Mouse (Mus musculus) adrenal gland, adult (tissue): Measurements from ENCODE around the gene B3gnt3.
A peak's percentile ranks its signal among the peaks of the same experiment; 100 is the strongest.
"Not testable (repeated sequence)": the region's sequence is repeated elsewhere in the genome, so short reads cannot be mapped to it uniquely, and the experiment has no call there.

Source experiments
- DNase-seq, 2 experiments: peaks; one replicate each; pipeline ENCODE4 v3.0.0; 2022 to 2023; ENCODE audit warnings: low spot score in 1 of 2; ENCODE audit not compliant: inconsistent age in 2 of 2

The B3gnt3 gene

DNA sequence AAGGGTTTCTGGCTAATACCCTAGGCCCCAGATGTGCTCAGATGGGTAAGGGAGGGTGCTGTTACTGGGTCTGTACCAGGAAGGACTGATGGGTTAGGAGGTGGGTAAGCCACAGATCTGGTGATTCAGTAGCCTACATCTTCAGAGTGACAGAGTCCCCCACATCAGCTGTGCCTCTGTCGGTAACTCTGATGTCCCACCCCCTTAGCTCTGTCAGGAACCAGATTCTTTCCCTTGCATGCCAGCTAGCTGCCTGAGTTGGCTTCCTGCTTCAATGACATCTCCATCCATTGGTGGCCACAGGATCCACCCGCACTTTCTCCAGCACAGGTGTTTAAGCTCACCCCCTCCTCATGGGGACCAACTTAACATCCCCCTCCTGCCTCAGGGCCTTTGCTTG lies 10.0 kb upstream of the B3gnt3 start:
- DNase-seq: no peak

DNA sequence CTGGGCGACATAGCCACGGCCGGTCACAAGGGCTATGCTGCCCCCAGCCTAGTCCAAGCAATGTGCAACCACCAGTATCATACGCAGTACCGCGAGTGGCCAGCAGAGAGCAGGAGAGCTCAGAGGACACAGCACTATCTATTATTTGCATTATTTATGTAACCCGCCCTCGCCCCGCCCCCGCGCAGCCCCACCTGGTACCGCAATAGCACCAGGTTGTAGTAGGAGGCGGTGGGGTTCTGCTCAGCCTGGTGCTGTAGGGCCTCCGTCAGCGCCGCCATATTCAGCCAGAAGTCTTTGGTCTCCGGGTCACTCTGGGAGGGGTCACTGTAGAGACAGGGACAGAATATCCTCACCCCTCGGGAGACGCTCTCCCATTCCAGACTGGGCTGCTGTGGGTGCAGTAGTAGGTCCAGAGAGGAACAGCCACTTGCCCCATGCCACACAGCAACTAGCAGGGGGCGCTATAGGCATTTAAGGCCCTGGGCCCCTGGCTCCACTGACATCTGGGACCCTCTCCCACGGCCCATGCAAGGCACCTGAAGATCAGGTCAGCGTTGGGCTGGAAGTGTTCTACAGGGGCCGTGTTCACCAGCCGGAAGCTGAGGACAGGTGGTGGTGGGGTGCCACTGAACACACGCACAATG lies 8.3 kb upstream of the B3gnt3 start:
- DNase-seq: peak; percentile 75 to 90

DNA sequence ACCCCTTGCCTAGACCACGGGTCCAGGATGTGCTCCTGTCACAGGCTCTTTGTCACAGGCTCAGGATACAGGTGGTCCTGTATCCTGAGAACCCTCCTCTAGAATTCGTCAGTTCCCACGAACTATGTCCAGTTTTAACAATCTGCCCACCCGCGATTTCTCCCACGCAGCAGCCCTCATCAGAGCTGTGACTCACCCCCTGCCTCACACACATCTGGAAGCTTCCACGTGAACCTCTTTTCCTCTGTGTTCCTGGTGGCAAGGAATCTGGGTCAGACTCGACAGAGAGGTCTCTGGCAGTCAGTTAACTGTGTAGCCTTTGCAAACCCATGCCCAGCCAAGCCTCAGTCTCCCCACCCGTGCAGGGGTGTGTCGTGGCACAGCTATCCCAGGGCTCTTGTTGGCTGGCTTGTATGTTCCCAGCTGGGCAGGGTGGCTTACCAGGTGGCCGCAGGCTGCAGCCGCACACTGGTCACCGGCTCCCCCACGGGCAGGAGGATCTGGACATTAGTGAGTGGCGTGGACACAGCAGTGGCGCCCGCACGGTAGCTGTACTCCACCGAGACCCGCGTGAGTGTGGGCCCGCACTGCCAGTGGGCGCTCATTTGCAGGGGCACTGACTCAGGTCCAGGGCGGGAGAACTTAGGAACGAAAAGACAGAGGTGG lies 7.7 kb upstream of the B3gnt3 start:
- DNase-seq: no peak

DNA sequence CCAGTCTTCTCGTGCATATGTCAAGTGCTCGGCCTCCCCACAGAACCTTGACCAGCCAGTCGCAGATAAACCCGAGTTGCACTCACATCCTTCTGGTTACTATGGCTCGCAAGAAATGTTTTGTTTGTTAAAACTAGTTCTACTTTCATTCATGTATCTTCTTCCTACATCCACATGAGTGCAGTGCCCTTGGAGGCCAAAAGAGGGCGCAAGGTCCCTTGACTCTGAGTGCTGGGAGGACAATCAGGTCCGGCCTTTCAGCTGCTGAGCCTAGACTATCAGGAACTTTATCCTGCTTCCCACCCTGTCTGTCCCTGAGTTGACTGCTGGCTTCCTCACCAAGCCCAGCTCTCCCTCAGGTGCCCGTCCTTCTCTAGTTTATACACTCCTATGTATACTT lies 6.3 kb upstream of the B3gnt3 start:
- peak; percentile 60 to 83 for DNase-seq

DNA sequence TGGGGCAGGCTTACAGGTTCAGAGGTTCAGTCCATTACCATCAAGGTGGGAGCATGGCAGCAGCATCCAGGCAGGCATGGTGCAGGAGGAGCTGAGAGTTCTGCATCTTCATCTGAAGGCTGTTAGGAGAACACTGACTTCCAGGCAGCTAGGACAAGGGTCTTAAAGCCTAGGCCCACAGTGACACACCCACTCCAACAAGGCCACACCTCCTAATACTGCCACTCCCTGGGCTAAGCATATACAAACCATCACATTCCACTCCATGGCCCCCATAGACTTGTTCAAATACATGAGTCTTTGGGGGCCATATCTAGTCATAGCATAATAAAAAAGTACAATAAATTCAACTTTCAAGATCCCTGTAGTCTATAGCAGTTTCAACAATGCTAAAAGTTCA lies 1.8 kb upstream of the B3gnt3 start:
- not testable (repeated sequence) for DNase-seq

DNA sequence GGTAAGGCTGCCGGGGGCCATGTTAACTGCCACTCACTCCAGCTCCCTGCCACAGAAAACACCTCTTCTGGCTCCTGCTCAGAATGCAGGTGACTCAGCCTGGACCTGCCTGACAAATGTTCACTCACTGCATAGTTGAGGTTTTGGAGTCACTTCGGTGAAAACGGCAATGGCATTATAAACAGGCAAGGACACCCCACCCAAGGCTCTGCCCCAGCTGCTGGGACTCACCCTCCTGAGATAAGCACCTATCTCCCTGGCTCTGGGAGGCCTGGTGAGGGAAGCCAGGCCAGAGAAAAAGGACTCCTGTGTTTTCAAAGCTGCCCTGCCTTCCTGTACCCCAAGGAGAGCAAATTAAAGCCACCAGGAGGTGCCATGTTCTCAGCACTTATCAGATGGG lies 1.3 kb upstream of the B3gnt3 start:
- no peak for DNase-seq

- no peak for DNase-seq
These were observed 471 bp upstream of the B3gnt3 start for GRCm38 (mm10) chr8:71702087-71702432.

GRCm38 (mm10) chr8:71700493-71701269 lies 908 bp downstream of the B3gnt3 start:
- DNase-seq: peak in 1 of 2 experiments; percentile 67

DNA sequence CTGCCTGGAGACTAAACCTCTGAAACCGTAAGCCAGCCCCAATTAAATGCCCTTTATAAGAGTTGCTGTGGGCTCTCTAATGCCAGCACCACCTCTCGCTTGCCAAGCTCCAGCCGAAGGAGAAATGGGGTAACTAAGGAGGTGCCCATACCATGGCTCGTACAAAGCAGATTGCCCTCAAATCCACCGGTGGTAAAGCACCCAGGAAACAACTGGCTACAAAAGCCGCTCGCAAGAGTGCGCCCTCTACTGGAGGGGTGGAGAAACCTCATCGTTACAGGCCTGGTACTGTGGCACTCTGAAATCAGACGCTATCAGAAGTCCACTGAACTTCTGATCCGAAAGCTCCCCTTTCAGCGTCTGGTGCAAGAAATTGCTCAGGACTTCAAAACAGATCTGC lies 6.1 kb downstream of the B3gnt3 start:
- not testable (repeated sequence) for DNase-seq

DNA sequence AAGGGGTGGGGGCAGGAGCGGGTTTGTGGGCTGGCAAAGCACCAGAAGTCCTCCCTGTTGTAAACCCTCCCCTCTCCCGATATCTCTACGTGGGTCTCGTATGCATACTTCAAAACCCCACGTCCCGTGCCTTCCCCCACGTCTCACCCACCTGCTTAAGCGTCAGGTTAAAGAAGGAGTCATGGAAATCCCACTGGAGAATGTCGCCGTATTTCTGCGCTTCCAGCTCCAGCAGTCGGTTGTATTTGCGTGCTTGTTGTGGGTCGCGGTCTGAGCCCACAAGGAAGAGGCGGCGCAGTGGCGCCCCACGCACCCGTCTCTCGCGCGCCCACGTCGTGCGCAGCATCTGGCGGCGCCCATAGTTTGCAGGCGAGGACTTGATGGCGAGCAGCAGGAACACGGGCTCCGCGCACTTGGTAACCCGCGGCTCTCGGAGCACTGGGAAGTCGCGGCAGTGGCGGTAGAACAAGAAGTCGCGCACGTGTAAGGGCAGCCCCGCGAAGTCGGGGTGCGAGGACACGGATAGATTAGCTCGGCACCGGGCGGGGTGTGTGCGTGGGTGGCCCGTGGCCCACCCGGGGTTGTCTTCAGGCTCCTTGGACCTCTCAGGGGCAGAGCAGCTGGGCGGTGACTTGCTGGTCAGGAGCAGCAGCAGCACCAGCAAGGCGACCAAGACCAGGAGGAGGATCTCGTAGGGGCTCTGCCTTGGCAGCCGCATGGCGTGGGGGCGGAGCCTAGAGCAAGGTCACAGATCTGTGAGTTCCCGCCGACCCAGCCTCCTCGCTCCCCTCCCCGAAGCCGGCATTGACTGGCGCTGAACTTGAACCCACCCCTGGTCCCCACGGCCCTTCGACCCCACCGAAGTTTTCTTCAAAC lies 8.2 kb downstream of the B3gnt3 start:
- DNase-seq: no peak

- no peak for DNase-seq
These were observed 9.1 kb downstream of the B3gnt3 start for GRCm38 (mm10) chr8:71692509-71692908.

DNA sequence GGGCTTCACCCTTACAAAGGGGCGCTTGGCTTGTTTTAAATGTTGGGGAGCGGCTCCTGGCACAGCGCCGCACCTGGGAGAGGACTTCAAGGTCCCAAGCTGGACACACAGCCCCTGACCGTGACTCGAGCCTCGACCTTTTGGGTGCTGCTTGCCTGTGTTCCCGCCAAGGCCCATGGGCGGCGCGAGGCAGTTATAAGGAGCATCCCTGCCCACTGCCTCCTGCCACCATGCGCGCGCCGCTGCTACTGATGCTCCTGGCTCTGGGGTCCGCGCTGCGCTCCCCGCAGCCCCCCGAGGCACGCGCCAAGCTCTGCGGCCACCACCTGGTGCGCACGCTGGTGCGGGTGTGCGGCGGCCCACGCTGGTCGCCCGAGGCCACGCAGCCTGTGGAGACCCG lies 12.6 kb downstream of the B3gnt3 start, which contains the start of gene Insl3:
Gene Insl3, plus strand, starts transcription at position 187 of the 400 bp plus-strand sequence.
- no peak for DNase-seq

GRCm38 (mm10) chr8:71687616-71688015 lies 14.0 kb downstream of the B3gnt3 start:
- DNase-seq: no peak

- peak in 1 of 2 experiments; percentile 52 for DNase-seq
These were observed 15.3 kb downstream of the B3gnt3 start for GRCm38 (mm10) chr8:71686143-71686734.

DNA sequence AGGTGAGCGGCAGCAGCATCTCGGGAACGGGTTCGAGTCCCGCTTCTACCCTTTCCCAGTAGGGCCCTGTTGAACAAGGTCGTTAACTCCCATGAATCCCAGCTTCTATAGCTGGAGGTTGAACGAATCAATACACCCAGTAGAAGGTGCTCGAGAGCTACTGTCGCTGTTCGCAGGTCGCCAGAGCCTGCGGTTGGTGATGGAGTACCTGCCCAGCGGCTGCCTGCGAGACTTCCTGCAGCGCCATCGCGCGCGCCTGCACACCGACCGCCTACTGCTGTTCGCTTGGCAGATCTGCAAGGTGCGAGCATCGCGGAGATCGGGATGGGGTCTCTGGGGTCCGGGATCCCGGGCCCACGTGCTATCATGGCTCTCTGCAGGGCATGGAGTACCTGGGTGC lies 16.0 kb downstream of the B3gnt3 start:
- DNase-seq: no peak

- DNase-seq: no peak
These were observed 16.9 kb downstream of the B3gnt3 start for GRCm38 (mm10) chr8:71684701-71685100.

DNA sequence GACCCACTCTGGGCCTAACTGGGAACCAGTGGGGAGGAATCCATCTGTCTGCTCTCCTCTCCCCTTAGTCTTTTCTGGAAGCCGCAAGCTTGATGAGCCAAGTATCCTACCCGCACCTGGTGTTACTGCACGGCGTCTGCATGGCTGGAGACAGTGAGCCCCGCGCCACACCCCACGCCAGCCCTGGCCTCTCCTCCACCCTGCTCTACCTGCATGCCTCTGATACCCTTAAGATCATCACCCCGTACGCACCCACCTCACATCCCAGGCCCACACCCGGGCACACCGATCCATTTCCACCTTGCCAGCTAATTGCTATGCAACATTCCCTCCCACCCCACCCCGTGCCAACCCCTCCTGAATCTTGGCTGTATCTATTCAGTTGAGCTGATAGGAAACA lies 18.8 kb downstream of the B3gnt3 start:
- no peak for DNase-seq

- peak in 1 of 2 experiments; percentile 12 for DNase-seq
These were observed 20.1 kb downstream of the B3gnt3 start for GRCm38 (mm10) chr8:71681369-71681915.

DNA sequence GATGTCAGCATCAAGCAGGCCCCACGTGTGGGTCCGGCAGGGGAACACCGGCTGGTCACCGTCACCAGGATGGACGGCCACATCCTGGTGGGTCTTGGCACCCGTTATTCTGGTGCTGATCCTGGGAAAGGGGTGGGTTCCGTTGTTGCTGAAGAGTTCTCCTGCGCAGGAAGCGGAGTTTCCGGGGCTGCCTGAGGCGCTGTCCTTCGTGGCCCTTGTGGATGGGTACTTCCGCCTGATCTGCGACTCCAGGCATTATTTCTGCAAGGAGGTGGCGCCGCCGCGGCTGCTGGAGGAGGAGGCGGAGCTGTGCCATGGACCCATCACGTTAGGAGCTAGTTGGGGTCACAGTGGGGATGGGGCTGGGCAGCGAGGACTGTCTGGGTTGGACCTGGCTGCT lies 21.1 kb downstream of the B3gnt3 start:
- peak in 1 of 2 experiments; percentile 50 for DNase-seq

- no peak for DNase-seq
These were observed 21.9 kb downstream of the B3gnt3 start for GRCm38 (mm10) chr8:71679550-71680168.
